Mouse (Mus musculus) kidney, postnatal 10 days (tissue): ENCODE measurements around the gene Trim46.
"Not testable (repeated sequence)": the region's sequence is repeated elsewhere in the genome, so short reads cannot be mapped to it uniquely, and the experiment has no call there.

Experiments used
- DNase-seq: peaks from one replicate; pipeline ENCODE4 v3.0.0; 2021; ENCODE audit warnings: mixed read lengths

The Trim46 gene

GRCm38 (mm10) chr3:89231772-89232275, 14.3 kb downstream of the Trim46 start:
- no peak for DNase-seq

GRCm38 (mm10) chr3:89231345-89231744, 14.8 kb downstream of the Trim46 start:
- DNase-seq: no peak

- DNase-seq: no peak
Measured at GRCm38 (mm10) chr3:89230561-89230960, 15.5 kb downstream of the Trim46 start.

GRCm38 (mm10) chr3:89229276-89229675, 16.8 kb downstream of the Trim46 start:
- DNase-seq: no peak

DNA sequence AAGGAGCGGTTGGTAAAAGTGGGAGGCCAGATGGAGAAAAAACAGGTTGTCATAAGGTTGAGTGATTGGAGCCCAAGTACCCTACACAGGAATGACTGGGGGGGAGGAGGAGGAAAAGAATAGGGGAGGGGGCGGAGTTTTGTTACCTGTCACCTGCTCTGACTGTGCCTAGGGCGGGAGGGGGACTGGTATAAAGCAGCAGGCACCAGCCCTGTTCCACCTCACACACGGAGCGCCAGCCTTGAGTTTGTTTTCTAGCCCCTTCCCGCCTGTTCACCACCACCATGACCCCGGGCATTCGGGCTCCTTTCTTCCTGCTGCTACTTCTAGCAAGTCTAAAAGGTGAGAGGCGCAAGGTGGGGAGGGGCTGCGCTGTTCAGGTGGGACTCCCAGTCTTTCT, 17.3 kb downstream of the Trim46 start, which contains the start of gene Muc1:
Gene Muc1, plus strand, starts transcription at position 222 of the 400 bp plus-strand sequence.
- peak; percentile 66 for DNase-seq

GRCm38 (mm10) chr3:89228180-89228549, 17.9 kb downstream of the Trim46 start:
- peak; percentile 94 for DNase-seq

GRCm38 (mm10) chr3:89227307-89228179, 18.6 kb downstream of the Trim46 start:
- peak; percentile 92 for DNase-seq

- peak; percentile 53 for DNase-seq
Measured at GRCm38 (mm10) chr3:89226900-89227299, 19.2 kb downstream of the Trim46 start, which contains the start of gene Mtx1. Mtx1 (minus strand) TSS chr3:89227088.

GRCm38 (mm10) chr3:89226361-89226760, 19.7 kb downstream of the Trim46 start:
- DNase-seq: no peak

DNA sequence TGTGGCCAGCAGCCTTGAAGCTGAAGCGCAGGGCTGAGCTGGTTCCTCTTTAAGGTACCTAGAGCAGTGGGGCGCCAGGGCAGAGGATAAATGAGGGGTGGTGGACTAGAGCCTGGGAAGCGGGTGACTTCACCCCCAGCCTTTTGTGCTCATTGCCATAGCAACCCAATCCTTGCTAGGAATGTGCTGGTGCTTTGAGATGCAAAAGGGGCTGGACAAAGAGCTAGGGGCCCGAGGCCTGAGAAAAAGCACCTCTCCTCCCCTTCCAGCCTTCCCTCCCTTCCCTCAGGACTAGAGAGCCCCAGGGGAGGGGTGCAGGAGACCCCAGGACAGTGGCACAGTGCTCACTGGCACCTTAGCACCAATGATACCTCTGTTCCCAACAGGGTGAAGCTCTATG, 20.2 kb downstream of the Trim46 start:
- no peak for DNase-seq

GRCm38 (mm10) chr3:89225321-89225815, 20.7 kb downstream of the Trim46 start:
- DNase-seq: no peak

- DNase-seq: no peak
Measured at GRCm38 (mm10) chr3:89224796-89225195, 21.3 kb downstream of the Trim46 start.

DNA sequence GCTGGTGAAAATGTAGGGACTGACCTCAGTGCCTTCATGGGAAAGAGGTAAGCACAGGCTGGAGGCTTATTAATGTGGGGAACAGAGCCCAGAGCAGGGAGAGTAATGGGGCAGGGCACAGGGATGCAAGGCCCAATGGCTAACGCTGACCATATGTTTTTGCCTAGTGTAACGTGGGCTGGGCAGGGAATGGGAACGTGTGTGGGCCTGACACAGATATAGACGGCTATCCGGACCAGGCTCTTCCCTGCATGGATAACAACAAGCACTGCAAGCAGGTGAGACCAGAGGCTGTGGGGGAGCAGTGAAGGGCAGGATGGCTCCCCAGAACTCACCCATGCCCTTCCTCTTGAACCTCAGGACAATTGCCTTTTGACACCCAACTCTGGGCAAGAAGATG, 24.9 kb downstream of the Trim46 start:
- DNase-seq: no peak

DNA sequence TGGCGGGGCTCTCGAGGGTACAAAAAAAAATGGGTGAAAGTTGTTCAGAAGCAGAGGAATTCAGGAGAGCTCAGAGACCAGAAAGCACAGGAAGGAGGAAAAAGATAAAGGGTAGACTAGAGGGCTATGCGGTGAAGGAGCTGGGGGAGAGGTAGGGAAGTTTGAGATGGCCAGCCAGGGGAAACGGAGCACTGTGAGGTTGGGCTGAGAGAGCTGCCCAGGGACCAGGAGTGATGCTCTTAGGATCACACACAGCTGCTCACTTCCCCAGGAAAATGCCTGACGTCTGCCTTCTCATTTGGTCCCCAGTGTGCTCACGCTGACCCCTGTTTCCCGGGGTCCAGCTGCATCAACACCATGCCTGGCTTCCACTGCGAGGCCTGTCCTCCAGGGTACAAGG, 26.6 kb downstream of the Trim46 start:
- peak; percentile 4 for DNase-seq

DNA sequence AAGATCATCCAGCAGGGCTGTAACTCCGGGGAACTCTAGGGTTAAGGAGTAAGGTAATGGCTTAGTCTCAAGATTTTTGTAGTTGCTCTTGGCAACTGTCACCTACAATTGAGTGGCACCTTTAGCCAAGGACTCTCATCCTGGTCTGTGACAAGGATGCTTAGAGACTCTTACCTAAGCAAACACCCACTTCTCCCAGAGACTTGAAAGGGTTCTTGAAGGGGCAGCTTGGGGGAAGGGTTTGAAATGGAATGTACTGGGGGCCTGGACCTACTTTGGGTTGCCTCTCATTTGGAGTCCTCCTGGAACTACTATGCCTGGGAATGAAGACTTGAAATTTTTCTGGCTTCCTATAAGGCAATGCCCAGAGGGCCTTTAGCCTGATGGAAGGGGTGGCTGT, 27.8 kb downstream of the Trim46 start:
- DNase-seq: no peak

- not testable (repeated sequence) for DNase-seq
Measured at GRCm38 (mm10) chr3:89216407-89216806, 29.7 kb downstream of the Trim46 start.

- DNase-seq: peak; percentile 92
Measured at GRCm38 (mm10) chr3:89215853-89216252, 30.3 kb downstream of the Trim46 start.

- DNase-seq: peak; percentile 58
Measured at GRCm38 (mm10) chr3:89214681-89215411, 31.3 kb downstream of the Trim46 start, which contains the start of gene Thbs3. Thbs3 (plus strand) TSS chr3:89215180.

DNA sequence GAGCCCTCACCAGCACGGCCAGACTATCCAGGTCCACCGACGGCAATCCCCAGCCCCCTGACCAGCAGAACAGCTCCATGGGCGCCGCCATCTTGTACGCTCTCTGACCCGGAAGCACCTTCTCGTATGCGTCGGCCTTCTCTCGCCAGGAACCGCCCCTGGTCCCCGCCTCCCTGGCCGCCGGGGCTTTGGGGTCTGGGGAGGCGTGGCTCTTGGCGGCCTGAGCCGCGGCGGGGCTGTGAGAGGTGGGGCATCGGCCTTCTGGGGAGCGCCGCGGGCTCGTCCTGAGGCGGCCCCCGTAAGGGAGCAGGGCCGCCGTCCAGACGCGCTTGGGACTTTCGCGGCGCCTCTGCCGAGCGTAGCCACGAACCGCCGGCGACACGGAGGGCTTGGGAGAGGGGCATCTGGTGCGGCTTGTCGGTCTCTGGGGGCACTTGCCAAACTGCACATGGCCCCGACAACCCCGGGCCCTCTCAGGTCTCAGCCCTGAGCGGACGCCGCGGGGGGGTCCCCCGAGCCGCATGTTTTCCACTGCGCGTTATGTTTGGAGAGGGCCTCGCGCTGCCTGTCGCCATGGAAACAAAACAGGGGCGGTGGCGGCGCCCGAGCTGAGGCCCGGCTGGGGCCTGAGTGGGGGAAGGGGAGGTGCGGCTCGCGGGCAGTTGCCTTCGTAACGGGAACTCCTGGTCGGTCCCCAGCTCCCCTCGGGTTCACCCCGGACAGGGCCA, 32.1 kb downstream of the Trim46 start:
- peak; percentile 96 for DNase-seq

GRCm38 (mm10) chr3:89210731-89211130, 35.4 kb downstream of the Trim46 start:
- DNase-seq: peak; percentile 87

- DNase-seq: peak; percentile 66
Measured at GRCm38 (mm10) chr3:89210162-89210561, 35.9 kb downstream of the Trim46 start.

DNA sequence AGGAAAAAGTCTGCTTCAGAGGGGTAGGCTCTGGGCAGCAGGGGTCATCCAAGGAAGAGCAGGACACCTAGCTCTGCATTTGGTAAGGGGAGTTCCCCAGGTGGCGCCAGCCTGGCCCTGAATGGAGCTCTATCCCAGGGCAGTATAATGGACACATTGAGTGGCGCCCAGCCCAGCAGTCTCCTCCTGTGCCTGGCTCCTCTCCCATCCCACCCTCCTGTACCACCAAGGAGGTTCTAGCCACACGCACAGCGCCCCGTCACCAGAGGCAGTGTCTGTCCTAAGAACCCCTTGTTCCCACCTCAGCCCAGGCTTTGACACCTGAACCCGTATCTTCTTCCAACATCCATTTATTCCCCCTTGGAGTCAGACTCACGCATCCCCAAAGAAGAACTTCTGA, 36.4 kb downstream of the Trim46 start:
- no peak for DNase-seq

DNA sequence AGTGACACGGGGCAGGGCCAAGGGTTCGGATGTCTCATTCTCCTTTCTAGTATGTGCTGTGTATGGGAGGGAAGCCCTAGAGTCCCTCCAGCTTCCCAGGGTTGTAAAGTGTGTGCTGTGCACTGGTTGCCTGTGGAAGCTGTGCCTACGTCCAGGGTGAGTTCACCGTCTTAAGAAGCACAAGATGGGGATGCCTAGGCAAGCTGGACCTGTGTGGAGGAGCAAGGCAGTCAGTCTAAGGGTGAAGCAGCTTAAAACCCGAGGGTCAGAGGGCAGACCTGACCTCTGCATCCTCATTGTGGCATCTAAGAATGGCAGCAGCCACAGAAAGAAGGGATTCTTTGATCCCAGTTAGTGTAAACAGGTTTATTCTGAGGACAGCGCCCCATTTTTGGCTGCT, 37.4 kb downstream of the Trim46 start:
- no peak for DNase-seq
